Mouse (Mus musculus) ES-Bruce4 (cell line): ENCODE data around the gene Tmbim1.

Source experiments
- CTCF ChIP-seq: IDR thresholded peaks from one replicate; pipeline ENCODE4 v1.8.1; 2011; ENCODE audit warnings: low read depth, low read length
- EP300 ChIP-seq: IDR thresholded peaks from 2 replicates; pipeline ENCODE4 v1.6.1; 2011; ENCODE audit warnings: low read depth, low read length; ENCODE audit not compliant: insufficient read depth
- POLR2A ChIP-seq: IDR thresholded peaks from one replicate; pipeline ENCODE4 v1.8.1; 2011; ENCODE audit warnings: low read length; ENCODE audit not compliant: insufficient read depth

GRCm38 (mm10) chr1:74282896-74283625 lies 22.4 kb downstream of the Tmbim1 start:
- TF ChIP-seq POLR2A (no peak), CTCF (no peak), EP300 (no peak)
